Mouse (Mus musculus) monocyte, adult 5-6 weeks (primary cell): ENCODE measurements around the gene Crtac1. TPM values are rescaled to one million over a fixed set of nuclear protein-coding genes. Genes with fewer than 3 reads are reported as not detected.
A peak's percentile ranks its signal among the peaks of the same experiment; 100 is the strongest.

ENCODE experiments used
- ATAC-seq: fragments of 153-309, 156-312 bp; replicated peaks from 2 replicates; pipeline ENCODE4 v1.8.0; 2017; ENCODE audit warnings: mild to moderate bottlenecking; ENCODE audit not compliant: low TSS enrichment, insufficient number of reproducible peaks, severe bottlenecking, poor library complexity, low FRiP score
- total RNA-seq: library from RNA; stranded (forward); fragments of 200-1000, 200-491, 200-594 nt; gene quantifications from 3 replicates; pipeline ENCODE4 v1.2.3, GENCODE M21; 2017

Crtac1 gene
- total RNA-seq, 1 experiment from 2014 or later, result not detected

- ATAC-seq, result no peak
Observed at GRCm38 (mm10) chr19:42306202-42306601, 125.4 kb downstream of the Crtac1 start.

GRCm38 (mm10) chr19:42305746-42306145 lies 125.8 kb downstream of the Crtac1 start:
- no peak for ATAC-seq

DNA sequence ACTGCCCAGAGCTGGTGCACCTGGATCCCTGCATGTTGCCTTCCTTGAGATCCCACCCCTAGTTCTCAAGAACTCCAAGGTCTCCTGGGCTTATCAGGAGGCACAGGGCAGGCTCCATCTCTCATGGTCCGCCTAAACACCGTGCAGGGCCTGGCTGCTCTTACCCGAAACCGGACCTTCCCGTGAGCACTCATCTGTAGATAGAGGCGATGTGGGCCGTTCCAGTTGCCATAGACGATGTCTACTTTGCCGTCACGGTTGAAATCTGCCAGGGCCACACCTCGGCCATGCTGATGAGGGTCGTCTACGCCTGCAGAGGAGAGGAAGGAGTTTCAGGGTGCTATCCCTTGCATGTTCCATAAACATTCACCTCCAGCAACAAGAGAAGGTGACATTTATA lies 127.1 kb downstream of the Crtac1 start:
- ATAC-seq, result no peak

GRCm38 (mm10) chr19:42303210-42303813 lies 128.3 kb downstream of the Crtac1 start:
- no peak for ATAC-seq

- no peak for ATAC-seq
Observed at GRCm38 (mm10) chr19:42293216-42293615, 138.4 kb downstream of the Crtac1 start.

GRCm38 (mm10) chr19:42292106-42292505 lies 139.5 kb downstream of the Crtac1 start:
- ATAC-seq, result no peak

- ATAC-seq, result no peak
Observed at GRCm38 (mm10) chr19:42290954-42291661, 140.5 kb downstream of the Crtac1 start.

- no peak for ATAC-seq
Observed at GRCm38 (mm10) chr19:42288361-42288760, 143.2 kb downstream of the Crtac1 start.

DNA sequence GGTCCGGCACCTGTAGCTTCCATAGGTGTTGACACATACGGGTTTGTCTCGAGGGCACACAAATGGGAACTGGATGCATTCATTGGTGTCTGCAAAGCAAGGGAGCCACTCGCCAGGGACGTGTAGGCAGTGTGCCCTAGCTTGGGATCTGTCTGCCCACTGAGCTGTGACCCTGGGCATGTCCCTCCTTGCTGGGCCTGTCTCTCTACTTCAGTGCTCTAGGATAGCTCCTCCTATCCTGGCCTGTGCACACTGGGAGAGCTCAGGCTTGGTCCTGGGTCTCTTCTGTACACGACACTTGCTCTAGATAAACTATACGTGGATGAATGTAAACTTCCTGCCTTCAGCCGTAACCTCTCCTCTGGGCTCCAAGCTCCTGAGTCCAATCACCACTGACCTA lies 147.4 kb downstream of the Crtac1 start:
- no peak for ATAC-seq

GRCm38 (mm10) chr19:42279611-42280010 lies 152.0 kb downstream of the Crtac1 start:
- no peak for ATAC-seq

DNA sequence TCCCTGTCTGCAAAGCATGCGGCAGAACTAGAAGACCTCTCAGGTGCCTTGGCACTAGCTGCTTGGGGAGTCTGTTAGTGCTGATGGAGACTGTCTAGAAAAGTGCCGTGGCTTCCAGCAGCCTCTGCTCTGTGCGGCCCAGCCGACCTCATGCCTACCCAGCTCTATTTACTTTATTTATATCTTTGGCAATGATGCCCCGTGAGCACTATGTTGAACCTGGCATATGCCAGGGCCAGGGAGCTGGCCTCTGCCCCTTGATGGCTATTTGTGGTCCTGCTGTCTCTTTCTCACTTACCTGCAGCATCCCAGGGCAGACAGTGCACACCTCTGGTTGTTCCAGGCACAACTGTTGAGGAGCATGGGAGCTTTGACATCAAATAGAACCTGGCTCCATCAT lies 153.1 kb downstream of the Crtac1 start:
- ATAC-seq, result no peak

DNA sequence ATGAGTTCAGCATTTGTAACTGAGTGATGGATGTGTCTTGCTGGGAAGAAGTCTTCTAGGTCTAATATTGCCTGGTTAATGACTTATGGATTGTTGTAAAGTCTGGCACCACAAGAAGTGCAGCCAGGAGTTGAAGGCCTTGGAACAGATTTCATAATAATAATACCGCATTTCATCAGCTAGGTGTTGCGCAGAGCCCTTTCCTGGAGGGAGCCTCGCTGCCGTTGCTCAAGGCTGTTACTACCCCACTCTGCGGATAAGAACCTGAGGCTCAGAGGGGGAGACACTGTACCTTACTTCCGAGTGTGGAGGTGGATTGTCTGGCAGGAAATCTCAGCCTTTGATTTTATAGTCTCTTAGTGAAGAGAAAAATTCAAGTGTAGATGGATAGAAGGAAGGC lies 154.3 kb downstream of the Crtac1 start:
- no peak for ATAC-seq

GRCm38 (mm10) chr19:42272003-42272963 lies 159.3 kb downstream of the Crtac1 start:
- ATAC-seq, result peak; percentile 57

GRCm38 (mm10) chr19:42271182-42271581 lies 160.4 kb downstream of the Crtac1 start:
- ATAC-seq, result no peak

GRCm38 (mm10) chr19:42270119-42270518 lies 161.5 kb downstream of the Crtac1 start:
- no peak for ATAC-seq

GRCm38 (mm10) chr19:42268337-42268736 lies 163.2 kb downstream of the Crtac1 start:
- no peak for ATAC-seq

- no peak for ATAC-seq
Observed at GRCm38 (mm10) chr19:42263524-42263923, 168.1 kb downstream of the Crtac1 start.

GRCm38 (mm10) chr19:42260486-42260885 lies 171.1 kb downstream of the Crtac1 start:
- no peak for ATAC-seq

DNA sequence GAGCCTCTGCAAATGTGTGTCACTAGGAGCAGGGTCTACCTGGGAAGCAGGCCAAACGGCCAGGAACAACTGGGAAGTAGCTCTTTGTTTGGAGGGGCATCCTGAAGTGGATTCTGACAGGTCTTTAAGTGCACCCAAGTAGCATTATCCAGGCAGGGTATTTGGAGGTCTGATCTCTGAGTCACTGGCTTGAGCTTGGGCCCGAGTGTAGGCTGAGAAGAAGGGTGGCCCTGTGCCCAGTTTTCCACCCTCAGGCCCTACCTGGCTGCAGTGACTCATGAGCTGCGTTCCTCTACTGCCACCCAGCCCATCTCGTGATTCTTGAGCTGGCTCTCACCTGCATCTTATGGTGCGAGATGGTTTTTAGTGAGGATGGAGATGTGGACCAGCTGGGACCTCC lies 173.0 kb downstream of the Crtac1 start:
- ATAC-seq, result no peak
